Mouse (Mus musculus) limb, embryonic 14.5 days (tissue): ENCODE results near the gene Ski. TPM values are rescaled to one million over a fixed set of nuclear protein-coding genes. Genes with fewer than 3 reads are reported as not detected.

ENCODE experiments used
- ATAC-seq: fragments of 200-750 bp; cut with Nextera tagmentation; 2 replicates; pipeline ENCODE4 v1.8.0; 2017; ENCODE audit warnings: low read depth, moderate number of reproducible peaks, moderate TSS enrichment; ENCODE audit not compliant: low FRiP score
- DNase-seq: peaks from one replicate; pipeline ENCODE4 v3.0.0-alpha.2; 2015; ENCODE audit warnings: low spot score
- H3K27ac ChIP-seq: fragments of 300-500 bp; sonication (generic); replicated peaks from 2 replicates; pipeline ENCODE4 v1.5.1; 2014; ENCODE audit warnings: low read depth, mild to moderate bottlenecking, low read length, moderate library complexity, mixed read lengths
- H3K27me3 ChIP-seq: fragments of 300-500 bp; sonication (generic); 2 replicates; pipeline ENCODE4 v1.6.1; 2014; ENCODE audit warnings: low read length, mixed read lengths; ENCODE audit not compliant: control insufficient read depth, insufficient read depth
- H3K36me3 ChIP-seq: fragments of 300-500 bp; sonication (generic); 2 replicates; pipeline ENCODE4 v1.6.1; 2014; ENCODE audit warnings: mild to moderate bottlenecking, low read length, moderate library complexity, mixed read lengths; ENCODE audit not compliant: control insufficient read depth, insufficient read depth
- H3K4me1 ChIP-seq: fragments of 300-500 bp; sonication (generic); 2 replicates; pipeline ENCODE4 v1.6.1; 2014; ENCODE audit warnings: antibody characterized with exemption, low read length, mixed read lengths; ENCODE audit not compliant: control insufficient read depth, insufficient read depth
- H3K4me2 ChIP-seq: fragments of 300-500 bp; sonication (generic); replicated peaks from 2 replicates; pipeline ENCODE4 v1.6.1; 2014; ENCODE audit warnings: low read depth, mild to moderate bottlenecking, low read length, moderate library complexity; ENCODE audit not compliant: severe bottlenecking
- H3K4me3 ChIP-seq: fragments of 300-500 bp; sonication (generic); replicated peaks from 2 replicates; pipeline ENCODE4 v1.5.1; 2014; ENCODE audit warnings: low read length
- H3K9ac ChIP-seq: fragments of 300-500 bp; sonication (generic); 2 replicates; pipeline ENCODE4 v1.6.1; 2014; ENCODE audit warnings: mild to moderate bottlenecking, low read depth, low read length, moderate library complexity; ENCODE audit not compliant: severe bottlenecking
- H3K9me3 ChIP-seq: fragments of 300-500 bp; sonication (generic); 2 replicates; pipeline ENCODE4 v1.6.1; 2016; ENCODE audit warnings: low read length; ENCODE audit not compliant: control insufficient read depth
- POLR2A ChIP-seq: fragments of 200-500 bp; IDR thresholded peaks from 2 replicates; pipeline ENCODE4 v1.8.0; 2012; ENCODE audit warnings: inconsistent platforms, mild to moderate bottlenecking, moderate library complexity, borderline replicate concordance; ENCODE audit not compliant: insufficient read depth, insufficient read length; ENCODE audit errors: extremely low read depth
- WGBS: fragments of 180-500 bp; shearing (Covaris S2); extraction: QIAGEN DNeasy Blood & Tissue Kit; methylation state at CpG from one replicate; pipeline ENCODE4 v1.1.7; 2014; 5-methylcytosine and 5-hydroxymethylcytosine counted together
- polyA plus RNA-seq, 2 experiments: library from polyadenylated mRNA; depleted of rRNA in 1 of 2; stranded (reverse) in 1 of 2; unstranded in 1 of 2; fragments of >200 nt; fragmentation: Nextera tagmentation in 1 of 2; extraction: Ambion mirVana in 1 of 2; gene quantifications; 2 replicates each; pipeline versions ENCODE4 v1.2.1 to v1.2.3; 2012 to 2014

The Ski gene
- polyA plus RNA-seq, 2 experiments = 44.0 to 88.7 TPM

GRCm38 (mm10) chr4:155233878-155234277, 11.5 kb upstream of the Ski start:
- Histone ChIP-seq H3K27ac (peak overlapping the region; percentile 99), H3K4me1 (peaks cover 71% of the 10 kb centered on the region), H3K9ac (peak overlapping the region; percentile 28; the same call in 1 of the 2 replicates), H3K4me2 (peak overlapping the region; percentile 44), H3K27me3 (no peaks in the 10 kb centered on the region), H3K4me3 (0 out of 2 replicates have a peak overlapping the region, but pooled peaks have one; percentile 4), H3K36me3 (no peaks in the 10 kb centered on the region), H3K9me3 (no peaks in the 10 kb centered on the region)
- peak; percentile 89 for ATAC-seq
- TF ChIP-seq POLR2A = 0 out of 2 replicates have a peak, but pooled peaks have one; percentile 23
- WGBS = 0% methylated on average over 10 of the region's 10 CpGs
- DNase-seq = peak; percentile 95

DNA sequence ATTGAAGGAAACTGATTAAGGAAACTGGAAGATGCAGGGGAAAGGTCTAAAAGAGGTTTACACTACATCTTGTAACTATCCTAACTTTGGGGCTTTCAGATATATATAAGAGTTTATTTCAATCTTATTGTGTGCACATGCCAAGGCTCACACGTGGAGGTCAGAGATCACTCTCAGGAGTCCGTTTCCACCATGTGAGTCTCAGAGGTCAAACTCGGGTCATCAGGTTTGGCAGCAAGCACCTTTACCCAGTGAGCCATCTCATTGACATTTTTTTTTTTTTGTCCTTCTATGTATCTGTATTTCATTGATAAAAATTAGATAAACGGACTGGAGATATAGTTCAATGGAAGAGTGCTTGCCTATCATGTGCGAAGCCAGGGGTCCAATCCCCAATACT, 6.1 kb upstream of the Ski start:
- Histone ChIP-seq H3K4me2 (no peak overlapping the region), H3K27me3 (no peaks in the 10 kb centered on the region), H3K9ac (no peak overlapping the region), H3K9me3 (no peaks in the 10 kb centered on the region), H3K4me3 (no peak overlapping the region), H3K27ac (no peak overlapping the region), H3K36me3 (no peaks in the 10 kb centered on the region), H3K4me1 (peaks cover 23% of the 10 kb centered on the region)
- no peak for DNase-seq
- TF ChIP-seq POLR2A = no peak
- 77% methylated on average over 5 of the region's 5 CpGs for WGBS
- no peak for ATAC-seq

DNA sequence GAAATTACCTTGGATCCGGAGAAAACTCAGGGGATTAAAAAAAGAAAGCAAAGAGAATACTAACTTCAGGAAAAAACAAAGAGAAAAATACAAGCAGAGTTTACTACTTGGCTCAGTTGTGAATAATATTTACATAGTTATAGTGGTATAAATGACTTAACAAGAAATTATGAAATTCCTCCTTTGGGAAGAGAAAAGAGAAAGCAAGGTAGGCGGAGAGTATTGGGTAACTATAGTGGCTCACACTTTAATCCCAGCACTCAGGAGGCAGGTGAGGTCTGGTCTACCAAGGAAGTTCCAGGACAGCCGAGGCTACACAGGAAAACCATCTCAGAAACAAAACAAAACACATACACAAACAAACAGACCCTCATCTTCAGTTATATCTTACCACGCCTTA, 5.6 kb upstream of the Ski start:
- Histone ChIP-seq H3K4me2 (no peak overlapping the region), H3K27me3 (no peaks in the 10 kb centered on the region), H3K36me3 (no peaks in the 10 kb centered on the region), H3K27ac (no peak overlapping the region), H3K9ac (no peak overlapping the region), H3K9me3 (no peaks in the 10 kb centered on the region), H3K4me3 (no peak overlapping the region), H3K4me1 (peaks cover 19% of the 10 kb centered on the region)
- ATAC-seq (no peak), DNase-seq (no peak)
- TF ChIP-seq POLR2A = no peak
- 87% methylated on average over 4 of the region's 4 CpGs for WGBS

- no peak for ATAC-seq
- no peak overlapping the region for H3K9ac ChIP-seq
- no peak overlapping the region for H3K4me3 ChIP-seq
- H3K27ac ChIP-seq = no peak overlapping the region
- WGBS = 79% methylated on average over 5 of the region's 5 CpGs
- H3K4me1 ChIP-seq = peaks cover 5% of the 10 kb centered on the region
- no peaks in the 10 kb centered on the region for H3K9me3 ChIP-seq
- no peaks in the 10 kb centered on the region for H3K27me3 ChIP-seq
- H3K36me3 ChIP-seq = peaks cover 9% of the 10 kb centered on the region
- H3K4me2 ChIP-seq = no peak overlapping the region
- no peak for TF ChIP-seq POLR2A
- DNase-seq = no peak
These were observed 3.5 kb upstream of the Ski start for GRCm38 (mm10) chr4:155225918-155226317.

GRCm38 (mm10) chr4:155223594-155224528, 1.5 kb upstream of the Ski start:
- no peak for DNase-seq
- H3K9me3 ChIP-seq = no peaks in the 10 kb centered on the region
- peak overlapping the region; percentile 94 for H3K27ac ChIP-seq
- ATAC-seq = no peak
- H3K4me3 ChIP-seq = peak overlapping the region; percentile 37
- peak overlapping the region; percentile 65 for H3K4me2 ChIP-seq
- TF ChIP-seq POLR2A = no peak; the same call in 1 of the 2 replicates
- H3K36me3 ChIP-seq = peaks cover 17% of the 10 kb centered on the region
- H3K9ac ChIP-seq = peak overlapping the region; percentile 94
- H3K27me3 ChIP-seq = no peaks in the 10 kb centered on the region
- peaks cover 19% of the 10 kb centered on the region for H3K4me1 ChIP-seq
- WGBS = 34% methylated on average over 20 of the region's 20 CpGs
